Mouse (Mus musculus) embryo, embryonic 10.5 days (tissue): ENCODE measurements around the gene Olfr1423.
"Not testable (repeated sequence)": the region's sequence is repeated elsewhere in the genome, so short reads cannot be mapped to it uniquely, and the experiment has no call there.

Experiments
- DNase-seq: peaks from one replicate; pipeline ENCODE4 v3.0.0-alpha.2; 2015; ENCODE audit warnings: low spot score

Gene Olfr1423

GRCm38 (mm10) chr19:12041217-12041616, at the start of gene Olfr1423:
Gene Olfr1423 (minus strand): TSS chr19:12041317.
- DNase-seq, result no peak

- DNase-seq, result not testable (repeated sequence)
Observed at GRCm38 (mm10) chr19:12077631-12078030, 36.5 kb upstream of the Olfr1423 start, which contains the start of gene Olfr1425. Gene Olfr1425 (minus strand): TSS chr19:12077731.

- DNase-seq, result not testable (repeated sequence)
Observed at GRCm38 (mm10) chr19:12069546-12069945, 28.4 kb upstream of the Olfr1423 start.

GRCm38 (mm10) chr19:12067806-12068205, 26.7 kb upstream of the Olfr1423 start:
- DNase-seq, result not testable (repeated sequence)

GRCm38 (mm10) chr19:12062582-12062981, 21.5 kb upstream of the Olfr1423 start, which contains the start of gene Olfr1424:
Gene Olfr1424 (minus strand): TSS chr19:12062682.
- not testable (repeated sequence) for DNase-seq

- DNase-seq, result no peak
Observed at GRCm38 (mm10) chr19:12043163-12043562, 2.0 kb upstream of the Olfr1423 start.

GRCm38 (mm10) chr19:12037727-12038126, 3.4 kb downstream of the Olfr1423 start:
- no peak for DNase-seq

GRCm38 (mm10) chr19:12026606-12027005, 14.5 kb downstream of the Olfr1423 start:
- no peak for DNase-seq

- DNase-seq, result no peak
Observed at GRCm38 (mm10) chr19:12025333-12025732, 15.8 kb downstream of the Olfr1423 start.

GRCm38 (mm10) chr19:12024149-12024548, 17.0 kb downstream of the Olfr1423 start:
- no peak for DNase-seq

GRCm38 (mm10) chr19:12016192-12016591, 24.9 kb downstream of the Olfr1423 start:
- DNase-seq, result peak; percentile 17

- DNase-seq, result peak; percentile 37
Observed at GRCm38 (mm10) chr19:12015708-12016107, 25.4 kb downstream of the Olfr1423 start.

GRCm38 (mm10) chr19:12013228-12013627, 27.9 kb downstream of the Olfr1423 start:
- peak; percentile 73 for DNase-seq

GRCm38 (mm10) chr19:12012615-12013014, 28.5 kb downstream of the Olfr1423 start:
- DNase-seq, result no peak

GRCm38 (mm10) chr19:12011560-12012556, 29.3 kb downstream of the Olfr1423 start:
- DNase-seq, result peak; percentile 97

- peak; percentile 97 for DNase-seq
Observed at GRCm38 (mm10) chr19:12010916-12011559, 30.1 kb downstream of the Olfr1423 start.

GRCm38 (mm10) chr19:12010281-12010771, 30.8 kb downstream of the Olfr1423 start:
- peak; percentile 86 for DNase-seq

GRCm38 (mm10) chr19:12009501-12010280, 31.4 kb downstream of the Olfr1423 start:
- peak; percentile 97 for DNase-seq

- DNase-seq, result peak; percentile 77
Observed at GRCm38 (mm10) chr19:12008410-12009380, 32.4 kb downstream of the Olfr1423 start.
